Mouse (Mus musculus): ENCODE data around the gene Hs6st1. TPM values are rescaled to one million over a fixed set of nuclear protein-coding genes. Genes with fewer than 3 reads are reported as not detected.
A peak's percentile ranks its signal among the peaks of the same experiment; 100 is the strongest.

The Hs6st1 gene
- polyA plus RNA-seq, 1 experiment from 2014 or later: 4.2 TPM

- peak; percentile 11 for DNase-seq (ENCODE audit: extremely low spot score, low spot score)
- Histone ChIP-seq H3K9me3 (no peaks in the 10 kb centered on the region), H3K4me3 (no peak overlapping the region), H3K27ac (peak overlapping the region; percentile 78), H3K36me3 (replicated peaks) (no peaks in the 10 kb centered on the region), H3K4me1 (peaks cover 58% of the 10 kb centered on the region), H3K27me3 (ENCODE audit: poor library complexity, severe bottlenecking) (peaks cover 36% of the 10 kb centered on the region)
- 87% methylated on average over 6 of the region's 6 CpGs for WGBS
Measured at GRCm38 (mm10) chr1:36059351-36059750, 8.8 kb upstream of the Hs6st1 start.

- DNase-seq (ENCODE audit: extremely low spot score, low spot score): peak; percentile 53
- no peaks in the 10 kb centered on the region for H3K9me3 ChIP-seq
- peaks cover 36% of the 10 kb centered on the region for H3K27me3 ChIP-seq (ENCODE audit: poor library complexity, severe bottlenecking)
- H3K27ac ChIP-seq: peak overlapping the region; percentile 78
- 19% methylated on average over 13 of the region's 13 CpGs for WGBS
- peaks cover 67% of the 10 kb centered on the region for H3K4me1 ChIP-seq
- no peak overlapping the region for H3K4me3 ChIP-seq
- H3K36me3 ChIP-seq (replicated peaks): no peaks in the 10 kb centered on the region
Measured at GRCm38 (mm10) chr1:36059959-36060953, 7.9 kb upstream of the Hs6st1 start.

- peaks cover 75% of the 10 kb centered on the region for H3K4me1 ChIP-seq
- peaks cover 45% of the 10 kb centered on the region for H3K27me3 ChIP-seq (ENCODE audit: poor library complexity, severe bottlenecking)
- 71% methylated on average over 11 of the region's 11 CpGs for WGBS
- H3K36me3 ChIP-seq (replicated peaks): no peaks in the 10 kb centered on the region
- H3K9me3 ChIP-seq: no peaks in the 10 kb centered on the region
- peak overlapping the region; percentile 78 for H3K27ac ChIP-seq
- DNase-seq (ENCODE audit: extremely low spot score, low spot score): peak; percentile 14
- H3K4me3 ChIP-seq: no peak overlapping the region
Measured at GRCm38 (mm10) chr1:36061211-36061915, 6.8 kb upstream of the Hs6st1 start.

DNA sequence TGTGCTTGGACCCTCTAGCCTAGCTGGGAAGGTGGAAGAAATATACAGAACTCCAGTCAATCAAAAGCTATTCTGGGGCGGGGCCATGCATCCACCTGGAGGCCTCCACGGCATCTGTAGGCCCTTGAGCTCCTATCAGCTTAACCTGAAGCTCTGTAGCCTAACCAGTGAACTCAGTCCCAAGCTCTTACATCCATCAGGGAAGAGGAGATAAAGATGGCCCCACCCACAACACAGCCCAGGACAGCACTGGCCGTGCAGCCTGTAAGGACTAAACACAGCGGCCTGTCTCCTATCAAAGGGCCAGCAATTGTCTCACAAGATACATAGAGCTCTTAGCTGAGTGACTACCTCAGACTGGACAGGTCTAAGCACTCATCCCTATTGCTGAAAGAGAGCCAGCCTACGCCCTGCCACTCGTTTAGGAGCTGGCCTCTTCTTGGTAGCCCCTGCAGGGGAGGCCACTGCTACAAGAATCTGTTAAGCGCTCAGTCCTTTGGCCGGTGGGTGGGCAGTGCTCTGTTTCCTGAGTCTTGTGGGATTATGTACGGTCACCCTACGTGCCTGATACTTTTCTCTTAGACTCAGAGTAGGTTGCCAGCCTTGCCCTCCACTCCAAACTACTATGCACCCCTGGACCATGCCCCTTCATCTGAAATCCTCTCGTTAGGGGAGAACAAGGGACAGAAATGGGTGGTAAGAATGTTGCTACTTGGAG is 6.0 kb upstream of the Hs6st1 start:
- peak; percentile 13 for DNase-seq (ENCODE audit: extremely low spot score, low spot score)
- H3K9me3 ChIP-seq: no peaks in the 10 kb centered on the region
- H3K4me3 ChIP-seq: no peak overlapping the region
- peaks cover 77% of the 10 kb centered on the region for H3K4me1 ChIP-seq
- H3K27me3 ChIP-seq (ENCODE audit: poor library complexity, severe bottlenecking): peaks cover 54% of the 10 kb centered on the region
- 76% methylated on average over 11 of the region's 11 CpGs for WGBS
- H3K27ac ChIP-seq: peak overlapping the region; percentile 86
- H3K36me3 ChIP-seq (replicated peaks): no peaks in the 10 kb centered on the region

DNA sequence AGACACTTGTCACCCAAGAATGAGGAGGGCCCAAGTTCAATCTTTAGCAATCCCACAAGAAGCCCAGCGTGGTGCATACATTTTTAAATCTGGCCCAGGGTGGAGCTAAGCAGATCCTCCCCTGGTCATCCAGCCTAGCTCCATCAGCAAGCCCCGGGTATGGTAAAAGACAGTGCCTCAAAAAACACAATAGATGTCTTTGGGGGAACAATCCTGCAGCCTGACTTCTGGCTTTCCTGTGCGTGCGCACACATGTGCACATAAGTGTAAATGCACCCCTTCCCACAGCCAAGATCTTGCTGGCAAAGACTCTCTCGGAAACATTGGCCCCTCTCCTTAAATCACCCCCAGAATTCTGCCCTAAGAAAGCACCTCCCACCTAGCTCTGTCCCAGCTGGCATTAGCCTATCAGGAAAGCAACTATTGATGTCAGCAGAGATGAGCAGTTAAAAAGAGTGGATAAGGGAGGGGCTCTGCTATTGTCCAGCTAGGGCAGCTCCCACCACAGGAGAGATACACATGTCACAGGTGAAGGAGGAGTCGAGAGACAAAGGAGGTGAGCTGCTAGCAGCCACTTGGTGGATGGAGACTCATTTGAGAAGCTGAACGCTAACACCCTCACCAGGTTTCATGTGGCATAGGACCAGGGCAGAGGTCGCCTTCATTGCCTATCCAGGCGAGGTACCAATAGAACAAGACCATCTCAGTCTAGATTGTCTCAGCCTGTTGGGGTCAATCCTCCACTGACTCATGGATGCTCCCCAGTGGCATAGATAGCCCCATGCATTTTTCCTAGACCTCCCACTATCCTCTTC is 5.2 kb upstream of the Hs6st1 start:
- peaks cover 85% of the 10 kb centered on the region for H3K4me1 ChIP-seq
- peak; percentile 13 for DNase-seq (ENCODE audit: extremely low spot score, low spot score)
- H3K27me3 ChIP-seq (ENCODE audit: poor library complexity, severe bottlenecking): peaks cover 61% of the 10 kb centered on the region
- H3K27ac ChIP-seq: peak overlapping the region; percentile 86
- 75% methylated on average over 9 of the region's 9 CpGs for WGBS
- no peaks in the 10 kb centered on the region for H3K36me3 ChIP-seq (replicated peaks)
- H3K9me3 ChIP-seq: no peaks in the 10 kb centered on the region
- H3K4me3 ChIP-seq: no peak overlapping the region

DNA sequence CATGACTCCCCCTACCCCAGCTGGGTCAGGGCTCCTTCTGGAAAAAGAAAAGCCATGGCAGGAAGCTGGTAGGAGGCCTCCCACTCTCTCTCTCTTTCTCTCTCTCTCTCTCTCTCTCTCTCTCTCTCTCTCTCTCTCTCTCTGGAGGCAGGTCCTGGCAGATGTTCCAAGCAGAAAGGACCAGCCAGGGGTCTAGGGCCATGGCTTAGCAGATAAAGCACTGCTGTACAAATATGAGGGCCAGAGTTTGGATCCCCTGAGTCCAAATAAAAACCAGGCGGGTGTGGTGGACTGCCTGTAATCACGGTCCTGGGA is 4.6 kb upstream of the Hs6st1 start:
- 78% methylated on average over 2 of the region's 2 CpGs for WGBS
- peaks cover 60% of the 10 kb centered on the region for H3K27me3 ChIP-seq (ENCODE audit: poor library complexity, severe bottlenecking)
- peaks cover 85% of the 10 kb centered on the region for H3K4me1 ChIP-seq
- H3K36me3 ChIP-seq (replicated peaks): no peaks in the 10 kb centered on the region
- peak; percentile 13 for DNase-seq (ENCODE audit: extremely low spot score, low spot score)
- no peaks in the 10 kb centered on the region for H3K9me3 ChIP-seq
- peak overlapping the region; percentile 86; the same call in 1 of the 2 replicates for H3K27ac ChIP-seq
- H3K4me3 ChIP-seq: no peak overlapping the region

DNA sequence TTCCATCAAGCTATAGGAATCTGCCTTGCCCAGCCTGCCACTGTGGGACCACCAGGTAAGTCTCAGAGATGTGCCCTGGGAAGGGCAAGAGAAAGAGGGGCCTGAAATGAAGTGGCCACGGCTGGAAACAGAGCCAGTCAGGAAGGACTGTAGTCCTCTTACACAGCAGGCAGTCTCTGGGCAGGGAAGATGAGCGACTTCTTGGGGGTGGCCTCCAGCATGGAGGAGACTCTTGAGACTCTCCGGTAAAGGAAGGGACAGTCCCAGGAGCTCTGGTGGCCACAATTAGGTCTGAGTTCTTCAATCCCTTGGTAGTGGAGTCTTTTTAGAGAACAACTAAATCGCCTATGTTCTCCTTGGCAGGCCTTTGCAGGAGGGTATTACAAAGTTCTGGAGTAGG is 4.0 kb upstream of the Hs6st1 start:
- Histone ChIP-seq H3K9me3 (no peaks in the 10 kb centered on the region), H3K4me3 (peak overlapping the region; percentile 41), H3K36me3 (replicated peaks) (no peaks in the 10 kb centered on the region), H3K4me1 (peaks cover 85% of the 10 kb centered on the region), H3K27ac (peak overlapping the region; percentile 86), H3K27me3 (ENCODE audit: poor library complexity, severe bottlenecking) (peaks cover 59% of the 10 kb centered on the region)
- peak; percentile 18 for DNase-seq (ENCODE audit: extremely low spot score, low spot score)
- 27% methylated on average over 4 of the region's 4 CpGs for WGBS

- Histone ChIP-seq H3K9me3 (no peaks in the 10 kb centered on the region), H3K4me3 (peak overlapping the region; percentile 41), H3K36me3 (replicated peaks) (no peaks in the 10 kb centered on the region), H3K27ac (peak overlapping the region; percentile 86), H3K4me1 (peaks cover 85% of the 10 kb centered on the region), H3K27me3 (ENCODE audit: poor library complexity, severe bottlenecking) (peaks cover 63% of the 10 kb centered on the region)
- DNase-seq (ENCODE audit: extremely low spot score, low spot score): peak; percentile 90
- WGBS: 1% methylated on average over 24 of the region's 24 CpGs
Measured at GRCm38 (mm10) chr1:36064861-36065760, 3.1 kb upstream of the Hs6st1 start.

GRCm38 (mm10) chr1:36065761-36066150 is 2.4 kb upstream of the Hs6st1 start:
- no peak for DNase-seq (ENCODE audit: extremely low spot score, low spot score)
- H3K4me3 ChIP-seq: peak overlapping the region; percentile 41
- H3K4me1 ChIP-seq: peaks cover 85% of the 10 kb centered on the region
- peaks cover 4% of the 10 kb centered on the region; the same call in 1 of the 2 replicates for H3K36me3 ChIP-seq (replicated peaks)
- H3K9me3 ChIP-seq: no peaks in the 10 kb centered on the region
- H3K27me3 ChIP-seq (ENCODE audit: poor library complexity, severe bottlenecking): peaks cover 63% of the 10 kb centered on the region
- H3K27ac ChIP-seq: peak overlapping the region; percentile 86
- WGBS: 59% methylated on average over 9 of the region's 9 CpGs

GRCm38 (mm10) chr1:36066216-36066980 is 1.8 kb upstream of the Hs6st1 start:
- 88% methylated on average over 6 of the region's 6 CpGs for WGBS
- H3K27me3 ChIP-seq (ENCODE audit: poor library complexity, severe bottlenecking): peaks cover 61% of the 10 kb centered on the region
- H3K9me3 ChIP-seq: no peaks in the 10 kb centered on the region
- DNase-seq (ENCODE audit: extremely low spot score, low spot score): peak; percentile 13
- H3K27ac ChIP-seq: no peak overlapping the region
- H3K4me1 ChIP-seq: peaks cover 85% of the 10 kb centered on the region
- no peak overlapping the region for H3K4me3 ChIP-seq
- peaks cover 9% of the 10 kb centered on the region for H3K36me3 ChIP-seq (replicated peaks)

DNA sequence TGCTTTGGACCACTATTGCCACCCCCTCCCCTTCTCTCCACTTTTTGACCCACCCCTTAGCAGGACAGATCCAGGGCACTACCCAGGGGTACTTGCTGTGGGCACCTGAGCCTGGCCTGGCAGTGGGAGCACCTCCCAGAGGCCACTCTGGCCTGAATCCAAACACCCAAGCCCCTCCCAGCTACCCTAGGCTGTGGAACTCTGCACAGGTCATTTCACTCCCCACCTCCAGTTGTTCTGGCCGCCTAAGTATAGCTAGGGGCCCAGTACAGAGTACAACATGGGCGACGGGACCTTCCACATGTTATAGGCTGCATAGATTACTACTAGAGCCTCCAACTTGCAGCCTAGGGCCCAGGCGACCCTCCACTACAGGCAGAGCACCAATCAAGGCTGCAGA is 999 bp upstream of the Hs6st1 start:
- peaks cover 85% of the 10 kb centered on the region for H3K4me1 ChIP-seq
- WGBS: 63% methylated on average over 4 of the region's 4 CpGs
- H3K36me3 ChIP-seq (replicated peaks): peaks cover 17% of the 10 kb centered on the region
- H3K27ac ChIP-seq: no peak overlapping the region
- H3K27me3 ChIP-seq (ENCODE audit: poor library complexity, severe bottlenecking): peaks cover 53% of the 10 kb centered on the region
- H3K9me3 ChIP-seq: no peaks in the 10 kb centered on the region
- peak; percentile 14 for DNase-seq (ENCODE audit: extremely low spot score, low spot score)
- H3K4me3 ChIP-seq: no peak overlapping the region
